Mouse (Mus musculus) E14TG2a.4 (cell line): Measurements from ENCODE around the gene Zbtb40.

Experiments used
- H3K27me3 ChIP-seq: 2 replicates; pipeline ENCODE4 v1.6.1; 2014; ENCODE audit warnings: low read length, control low read depth; ENCODE audit not compliant: insufficient read depth
- H3K36me3 ChIP-seq: 2 replicates; pipeline ENCODE4 v1.6.1; 2014; ENCODE audit warnings: low read length, control low read depth; ENCODE audit not compliant: insufficient read depth
- H3K4me1 ChIP-seq: replicated peaks from 2 replicates; pipeline ENCODE4 v1.6.1; 2014; ENCODE audit warnings: low read depth, low read length, control low read depth
- H3K4me3 ChIP-seq: replicated peaks from 2 replicates; pipeline ENCODE4 v1.5.1; 2014; ENCODE audit warnings: mild to moderate bottlenecking, low read length
- H3K9me3 ChIP-seq: 2 replicates; pipeline ENCODE4 v1.6.1; 2014; ENCODE audit warnings: low read length, control low read depth
- CTCF ChIP-seq: conservative IDR thresholded peaks from 2 replicates; pipeline ENCODE4 v1.5.1; 2014; ENCODE audit warnings: low read length
- NANOG ChIP-seq: IDR thresholded peaks from 2 replicates; pipeline ENCODE4 v1.6.1; 2014; ENCODE audit warnings: borderline replicate concordance, low read length, mixed read lengths
- POU5F1 ChIP-seq: IDR thresholded peaks from 2 replicates; pipeline ENCODE4 v1.6.1; 2014; ENCODE audit warnings: low read length, borderline replicate concordance

Zbtb40 gene

DNA sequence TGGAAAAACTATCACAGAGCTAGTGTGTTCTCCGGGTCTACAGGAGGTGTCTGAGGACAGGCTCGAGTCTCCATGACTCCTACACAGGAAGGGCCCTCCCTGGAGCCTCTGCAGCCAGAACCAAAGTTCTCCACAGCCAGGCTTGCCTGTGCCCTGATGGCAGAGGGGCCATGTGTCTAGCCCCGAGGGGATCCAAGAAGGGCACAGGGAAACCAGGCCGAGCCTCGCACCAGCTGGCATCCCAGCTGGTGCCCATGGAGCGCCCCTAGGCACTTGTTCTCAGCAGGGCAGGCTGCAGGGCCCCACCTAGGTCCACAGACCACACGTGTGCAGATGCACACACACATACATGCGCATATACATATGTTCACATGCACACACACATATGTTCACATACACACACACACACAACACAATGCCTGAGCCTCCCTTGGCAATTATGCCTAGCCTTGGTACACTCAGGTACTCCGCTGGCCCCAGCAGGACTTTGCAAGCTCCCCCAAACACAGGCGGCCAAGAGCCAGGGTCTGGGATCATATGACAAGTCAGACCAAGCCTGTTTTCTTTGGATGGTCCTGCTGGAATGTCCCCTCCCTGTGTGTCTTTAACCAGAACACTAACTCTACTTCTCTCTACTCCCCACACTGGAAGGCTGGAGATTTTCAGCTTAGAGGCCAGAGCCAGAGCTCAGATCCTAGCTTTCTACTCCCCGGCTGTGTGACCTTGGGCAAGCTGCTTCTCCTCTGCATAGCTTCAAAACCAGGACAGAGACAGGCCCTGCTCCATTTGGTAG is 103.8 kb downstream of the Zbtb40 start:
- no peaks in the 10 kb centered on the region for H3K36me3 ChIP-seq
- H3K4me3 ChIP-seq = peak overlapping the region; percentile 64
- H3K4me1 ChIP-seq = peaks cover 39% of the 10 kb centered on the region
- no peak for TF ChIP-seq NANOG
- no peak for TF ChIP-seq CTCF
- TF ChIP-seq POU5F1 = no peak
- H3K27me3 ChIP-seq = peaks cover 97% of the 10 kb centered on the region
- H3K9me3 ChIP-seq = no peaks in the 10 kb centered on the region

DNA sequence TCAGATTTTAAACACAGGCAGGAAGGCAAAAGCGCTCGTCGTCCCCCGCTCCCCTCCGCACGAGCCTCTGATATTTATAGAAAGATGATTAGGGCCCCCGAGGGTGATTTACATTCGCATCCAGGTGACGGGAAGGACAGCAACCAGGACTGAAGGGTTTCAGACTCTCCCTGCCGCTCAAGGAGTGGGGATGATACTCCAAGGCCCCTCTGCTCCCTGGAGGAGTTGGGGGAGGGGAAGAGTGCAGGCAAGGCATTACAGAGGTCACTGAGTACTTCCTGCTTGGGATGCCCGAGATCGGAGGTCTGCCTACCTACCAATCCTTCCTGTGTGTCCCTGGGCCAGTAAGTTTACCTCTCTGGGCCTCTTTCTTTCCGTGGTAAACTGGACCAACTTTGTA is 105.4 kb downstream of the Zbtb40 start:
- Histone ChIP-seq H3K9me3 (no peaks in the 10 kb centered on the region), H3K4me3 (peak overlapping the region; percentile 67), H3K27me3 (peaks cover 98% of the 10 kb centered on the region), H3K4me1 (peaks cover 38% of the 10 kb centered on the region), H3K36me3 (no peaks in the 10 kb centered on the region)
- TF ChIP-seq NANOG (no peak), CTCF (no peak), POU5F1 (no peak)

DNA sequence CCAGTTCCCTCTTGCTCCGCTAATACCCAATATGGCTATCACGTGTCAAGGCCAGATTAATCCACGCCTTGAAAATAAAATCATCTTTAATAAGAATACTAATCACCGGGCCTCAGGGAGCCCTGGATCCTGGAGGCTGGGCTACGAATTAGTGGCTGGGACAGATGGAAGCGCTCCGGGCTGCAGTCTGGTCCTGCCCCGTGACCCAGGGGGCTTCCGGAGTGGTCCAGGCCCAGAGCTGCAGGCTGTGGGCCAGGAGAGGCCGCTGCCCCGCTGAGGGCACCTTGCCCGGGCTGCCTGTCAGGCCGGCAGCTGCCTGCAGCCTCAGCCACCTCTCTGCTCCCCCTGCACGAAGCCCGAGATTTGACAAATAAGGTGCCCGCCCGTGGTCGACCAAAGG is 105.8 kb downstream of the Zbtb40 start:
- Histone ChIP-seq H3K4me1 (peaks cover 39% of the 10 kb centered on the region), H3K9me3 (no peaks in the 10 kb centered on the region), H3K4me3 (peak overlapping the region; percentile 67), H3K27me3 (peaks cover 98% of the 10 kb centered on the region), H3K36me3 (no peaks in the 10 kb centered on the region)
- TF ChIP-seq CTCF (no peak), POU5F1 (no peak), NANOG (no peak)

DNA sequence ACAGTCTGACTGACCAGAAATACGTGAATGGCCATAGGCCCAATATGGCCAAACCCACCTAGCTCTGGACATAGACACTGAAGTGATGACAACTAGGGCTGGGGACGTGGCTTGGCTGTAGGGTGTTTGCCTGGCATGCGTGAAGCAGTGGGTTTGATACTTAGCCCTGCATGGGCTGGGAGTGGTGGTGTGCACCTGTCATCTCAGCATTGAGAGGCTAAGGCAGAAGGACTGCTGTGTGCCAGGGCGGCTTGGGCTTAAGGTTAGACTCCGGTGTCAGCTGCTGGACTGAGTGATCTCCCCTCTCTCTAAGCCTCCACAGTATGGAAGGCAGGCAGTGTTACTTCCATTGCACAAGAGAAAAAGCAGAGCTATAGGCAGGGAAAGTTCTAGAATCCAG is 110.7 kb downstream of the Zbtb40 start:
- H3K4me1 ChIP-seq = peaks cover 27% of the 10 kb centered on the region

DNA sequence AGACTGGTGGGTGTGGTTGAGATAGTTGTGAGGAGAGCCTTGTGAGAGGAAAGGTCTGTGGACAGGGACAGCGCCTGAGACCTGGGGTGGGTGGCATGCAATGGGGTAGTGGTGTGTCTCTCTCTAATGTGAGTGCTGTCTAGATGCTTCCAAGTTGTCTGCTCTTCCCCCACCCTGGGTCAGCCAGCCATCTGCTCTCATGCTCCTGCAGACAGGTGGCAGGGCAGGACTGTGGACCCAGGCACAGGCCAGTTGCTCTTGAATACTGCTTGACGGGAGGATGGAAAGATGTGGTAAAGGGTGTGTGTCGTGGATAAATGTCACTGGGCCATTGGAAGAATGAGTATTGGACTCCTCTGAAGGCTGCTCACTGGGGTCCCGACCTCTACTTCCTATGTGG is 111.3 kb downstream of the Zbtb40 start:
- H3K36me3 ChIP-seq = no peaks in the 10 kb centered on the region

More for the DNA sequence above, 110.7 kb downstream of the Zbtb40 start:
- no peaks in the 10 kb centered on the region for H3K9me3 ChIP-seq
- no peak overlapping the region for H3K4me3 ChIP-seq
- H3K27me3 ChIP-seq = peaks cover 82% of the 10 kb centered on the region
- no peaks in the 10 kb centered on the region for H3K36me3 ChIP-seq
- TF ChIP-seq POU5F1 = no peak
- TF ChIP-seq CTCF = no peak
- no peak for TF ChIP-seq NANOG

DNA sequence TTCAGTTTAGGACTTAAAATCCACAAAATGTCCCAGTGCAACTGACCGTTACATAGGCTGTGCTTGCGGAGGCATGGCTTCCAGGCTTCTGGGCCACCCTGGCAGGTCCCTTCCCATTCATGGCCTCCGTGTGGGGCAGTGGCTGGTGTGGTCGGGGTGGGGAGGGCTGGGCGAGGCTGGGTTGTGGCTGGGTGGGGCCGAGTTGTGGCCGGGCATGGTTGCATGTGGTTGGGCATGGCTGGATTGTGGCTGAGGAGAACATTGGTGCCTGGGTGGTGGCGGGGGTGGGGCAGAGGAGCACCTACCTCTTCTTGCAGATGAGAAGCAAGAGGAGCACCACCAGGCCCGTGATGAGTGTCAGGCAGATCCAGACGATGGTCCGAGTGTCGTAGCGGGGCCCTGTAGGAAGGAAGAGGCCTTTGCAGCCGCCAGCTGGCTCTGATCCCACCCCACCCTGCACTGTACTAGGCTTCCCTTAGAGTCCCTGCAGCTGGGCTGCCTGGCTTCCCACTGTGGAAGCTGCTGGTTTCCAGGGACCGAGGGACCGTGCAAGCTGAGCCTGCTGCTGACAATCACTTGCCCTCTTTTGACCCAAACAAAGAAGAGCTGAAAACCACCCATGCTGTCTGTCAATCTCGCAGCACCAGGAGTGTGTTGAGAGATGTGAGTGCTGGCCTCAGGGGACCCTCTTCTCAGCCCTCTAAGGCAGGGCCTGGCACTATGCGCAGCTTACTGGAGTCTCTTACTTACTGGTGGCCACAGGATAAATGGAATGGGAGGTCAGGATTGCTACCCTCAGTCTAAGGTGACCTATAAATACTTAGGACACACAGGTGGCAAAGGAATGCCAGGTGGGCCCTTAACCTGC is 113.6 kb downstream of the Zbtb40 start:
- TF ChIP-seq CTCF = no peak
- no peak for TF ChIP-seq NANOG
- no peak for TF ChIP-seq POU5F1
- H3K4me3 ChIP-seq = peak overlapping the region; percentile 35
- H3K36me3 ChIP-seq = no peaks in the 10 kb centered on the region
- H3K27me3 ChIP-seq = peaks cover 81% of the 10 kb centered on the region
- peaks cover 39% of the 10 kb centered on the region for H3K4me1 ChIP-seq
- no peaks in the 10 kb centered on the region for H3K9me3 ChIP-seq

More for the DNA sequence above, 111.3 kb downstream of the Zbtb40 start:
- H3K27me3 ChIP-seq = peaks cover 82% of the 10 kb centered on the region
- no peaks in the 10 kb centered on the region for H3K9me3 ChIP-seq
- TF ChIP-seq NANOG = no peak
- H3K4me3 ChIP-seq = no peak overlapping the region
- peaks cover 22% of the 10 kb centered on the region for H3K4me1 ChIP-seq

DNA sequence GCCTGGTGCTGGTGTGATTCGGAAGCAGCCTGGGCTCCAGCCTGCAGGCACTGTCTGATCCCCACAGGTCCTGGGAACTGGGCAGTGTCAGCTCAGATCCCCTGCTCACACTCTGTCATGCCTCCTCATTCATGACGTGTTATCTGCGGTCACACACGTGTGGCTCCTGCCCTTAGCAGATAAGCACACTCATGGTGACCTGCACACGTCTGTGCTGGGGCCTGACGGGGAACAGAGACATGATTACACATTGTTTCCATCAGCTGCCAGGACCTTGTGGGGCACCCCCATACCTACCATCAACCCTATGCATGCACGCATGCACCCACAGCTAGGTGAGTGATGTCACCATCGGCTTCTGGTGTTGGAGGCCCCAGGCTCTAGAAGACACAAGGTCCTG is 118.1 kb downstream of the Zbtb40 start:
- no peak for TF ChIP-seq POU5F1
- TF ChIP-seq CTCF = no peak
- TF ChIP-seq NANOG = no peak
- H3K4me1 ChIP-seq = peaks cover 49% of the 10 kb centered on the region

More for the DNA sequence above, 118.1 kb downstream of the Zbtb40 start:
- H3K27me3 ChIP-seq = peaks cover 52% of the 10 kb centered on the region
- peak overlapping the region; percentile 75; the same call in 1 of the 2 replicates for H3K4me3 ChIP-seq
- H3K36me3 ChIP-seq = no peaks in the 10 kb centered on the region
- H3K9me3 ChIP-seq = no peaks in the 10 kb centered on the region
